Mouse (Mus musculus) thymus, adult 2 months (tissue): ENCODE results near the gene Spint1. TPM values are rescaled to one million over a fixed set of nuclear protein-coding genes. Genes with fewer than 3 reads are reported as not detected.

ENCODE experiments used
- DNase-seq: peaks from one replicate; pipeline ENCODE4 v3.0.0; 2021
- H3K27ac ChIP-seq: fragments of 200-500 bp; 2 replicates; pipeline ENCODE4 v1.5.1; 2012; ENCODE audit warnings: low read length, control low read depth; ENCODE audit not compliant: control insufficient read depth, insufficient read depth
- H3K27me3 ChIP-seq: fragments of 200-500 bp; 2 replicates; pipeline ENCODE4 v1.6.1; 2012; ENCODE audit warnings: mild to moderate bottlenecking, low read length, moderate library complexity, mixed read lengths; ENCODE audit not compliant: control insufficient read depth, insufficient read depth
- H3K36me3 ChIP-seq: fragments of 200-500 bp; 2 replicates; pipeline ENCODE4 v1.6.1; 2012; ENCODE audit warnings: mild to moderate bottlenecking, low read length, moderate library complexity; ENCODE audit not compliant: control insufficient read depth, insufficient read depth
- H3K4me1 ChIP-seq: fragments of 200-500 bp; replicated peaks from 2 replicates; pipeline ENCODE4 v1.6.1; 2012; ENCODE audit warnings: low read length; ENCODE audit not compliant: control insufficient read depth, insufficient read depth
- H3K4me3 ChIP-seq: fragments of 200-500 bp; 2 replicates; pipeline ENCODE4 v1.5.1; 2012; ENCODE audit warnings: mild to moderate bottlenecking, low read length, control low read depth, moderate library complexity; ENCODE audit not compliant: control insufficient read depth, insufficient read depth
- CTCF ChIP-seq: fragments of 200-500 bp; IDR thresholded peaks from 2 replicates; pipeline ENCODE4 v1.5.1; 2012; ENCODE audit warnings: mild to moderate bottlenecking, control low read depth, low read length, moderate library complexity, borderline replicate concordance; ENCODE audit not compliant: control insufficient read depth, poor library complexity, insufficient read depth; ENCODE audit errors: extremely low read depth
- POLR2A ChIP-seq: fragments of 200-500 bp; IDR thresholded peaks from 2 replicates; pipeline ENCODE4 v1.6.1; 2012; ENCODE audit warnings: mild to moderate bottlenecking, low read length, control low read depth, moderate library complexity; ENCODE audit not compliant: control insufficient read depth, poor library complexity, insufficient read depth; ENCODE audit errors: extremely low read depth
- WGBS: fragments of 180-500 bp; shearing (Covaris S2); methylation state at CpG from one replicate; pipeline ENCODE4 v1.1.7; 2018; 5-methylcytosine and 5-hydroxymethylcytosine counted together
- polyA plus RNA-seq: library from polyadenylated mRNA; depleted of rRNA; stranded (reverse); fragments of >200 nt; gene quantifications from 2 replicates; pipeline ENCODE4 v1.2.3, GENCODE M21; 2012

Gene Spint1
- polyA plus RNA-seq, 1 experiment: 22.0 TPM

GRCm38 (mm10) chr2:119250826-119251478 lies 13.8 kb downstream of the Spint1 start:
- Histone ChIP-seq H3K27me3 (no peaks in the 10 kb centered on the region), H3K4me1 (peaks cover 3% of the 10 kb centered on the region; the same call in 1 of the 2 replicates), H3K27ac (no peak overlapping the region), H3K36me3 (no peaks in the 10 kb centered on the region), H3K4me3 (no peak overlapping the region)
- TF ChIP-seq CTCF: peak; percentile 91
- no peak for TF ChIP-seq POLR2A
- DNase-seq: peak; percentile 88
- WGBS: 13% methylated on average over 11 of the region's 11 CpGs

- WGBS: 63% methylated on average over 7 of the region's 7 CpGs
- no peak overlapping the region for H3K4me3 ChIP-seq
- TF ChIP-seq POLR2A (no peak), CTCF (no peak)
- peaks cover 3% of the 10 kb centered on the region; the same call in 1 of the 2 replicates for H3K4me1 ChIP-seq
- H3K27ac ChIP-seq: no peak overlapping the region
- no peak for DNase-seq
- no peaks in the 10 kb centered on the region for H3K27me3 ChIP-seq
- no peaks in the 10 kb centered on the region for H3K36me3 ChIP-seq
Observed at GRCm38 (mm10) chr2:119254976-119255375, 17.8 kb downstream of the Spint1 start.

- no peak for DNase-seq
- 95% methylated on average over 1 of the region's 1 CpGs for WGBS
- H3K27me3 ChIP-seq: no peaks in the 10 kb centered on the region
- H3K4me3 ChIP-seq: no peak overlapping the region
- peaks cover 5% of the 10 kb centered on the region; the same call in 1 of the 2 replicates for H3K4me1 ChIP-seq
- TF ChIP-seq CTCF (no peak), POLR2A (no peak)
- no peak overlapping the region for H3K27ac ChIP-seq
- no peaks in the 10 kb centered on the region for H3K36me3 ChIP-seq
Observed at GRCm38 (mm10) chr2:119260518-119260917, 23.4 kb downstream of the Spint1 start.

DNA sequence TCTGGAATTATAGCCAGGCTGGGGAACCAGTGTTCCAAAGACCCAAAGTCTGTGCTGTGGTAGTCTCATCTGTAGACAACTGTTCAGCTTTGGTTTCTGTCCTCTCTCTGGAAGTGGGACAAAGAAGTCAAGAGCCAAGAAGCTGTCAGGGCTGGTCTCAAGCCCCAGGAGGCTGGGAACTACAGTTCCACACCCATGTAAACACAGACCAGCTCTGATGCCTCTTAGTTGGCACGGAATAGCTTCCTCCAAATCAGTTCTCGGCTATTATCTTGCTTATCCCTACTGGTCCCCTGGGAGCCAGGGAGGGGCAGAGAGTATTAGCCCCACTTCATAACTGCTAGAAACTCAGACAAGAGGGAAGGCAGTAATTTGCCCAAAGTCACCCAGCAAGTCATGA lies 24.2 kb downstream of the Spint1 start:
- WGBS: 87% methylated on average over 2 of the region's 2 CpGs

DNA sequence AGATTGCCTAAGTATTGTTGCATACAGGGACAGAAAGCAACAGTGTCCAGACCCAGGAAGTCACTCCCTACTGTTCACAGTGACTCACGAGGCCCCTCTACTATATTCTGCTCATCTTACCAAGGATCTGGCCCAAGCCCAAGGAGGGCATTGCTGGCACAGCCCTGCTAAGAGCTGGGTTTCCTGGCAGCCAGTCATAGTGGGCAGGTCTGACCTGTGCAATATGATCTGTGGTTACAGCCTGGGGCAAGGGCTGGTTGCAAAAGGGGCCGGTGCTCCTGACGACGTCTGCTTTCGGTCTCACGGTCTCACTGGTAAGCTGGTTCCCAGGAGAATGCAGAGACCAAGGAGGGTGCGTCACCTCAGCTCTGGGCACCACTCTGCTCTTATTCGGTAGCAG lies 25.8 kb downstream of the Spint1 start:
- DNase-seq: no peak
- no peak for TF ChIP-seq POLR2A
- TF ChIP-seq CTCF: no peak
- Histone ChIP-seq H3K36me3 (no peaks in the 10 kb centered on the region), H3K4me3 (no peak overlapping the region), H3K27me3 (no peaks in the 10 kb centered on the region), H3K27ac (no peak overlapping the region), H3K4me1 (peaks cover 5% of the 10 kb centered on the region; the same call in 1 of the 2 replicates)
- 8% methylated on average over 8 of the region's 8 CpGs for WGBS

More for the DNA sequence above, 24.2 kb downstream of the Spint1 start:
- Histone ChIP-seq H3K27me3 (no peaks in the 10 kb centered on the region), H3K4me1 (peaks cover 5% of the 10 kb centered on the region; the same call in 1 of the 2 replicates), H3K36me3 (no peaks in the 10 kb centered on the region), H3K4me3 (no peak overlapping the region), H3K27ac (no peak overlapping the region)
- TF ChIP-seq POLR2A (no peak), CTCF (no peak)
- no peak for DNase-seq

- TF ChIP-seq POLR2A (no peak), CTCF (no peak)
Observed at GRCm38 (mm10) chr2:119263813-119264212, 26.7 kb downstream of the Spint1 start.

More at GRCm38 (mm10) chr2:119263813-119264212, 26.7 kb downstream of the Spint1 start:
- H3K27me3 ChIP-seq: no peaks in the 10 kb centered on the region
- DNase-seq: no peak
- 96% methylated on average over 5 of the region's 5 CpGs for WGBS
- H3K4me1 ChIP-seq: peaks cover 5% of the 10 kb centered on the region; the same call in 1 of the 2 replicates
- H3K4me3 ChIP-seq: no peak overlapping the region
- H3K36me3 ChIP-seq: no peaks in the 10 kb centered on the region
- H3K27ac ChIP-seq: no peak overlapping the region
